Mouse (Mus musculus): ENCODE results near the gene Rbm8a.

GRCm38 (mm10) chr3:96599411-96599810, 30.3 kb upstream of the Rbm8a start:
- TF ChIP-seq CTCF (IDR thresholded peaks at IDR 0.05; ENCODE audit: low read depth): no peak
- TF ChIP-seq EP300 (optimal IDR thresholded peaks at IDR 0.05): no peak
